Mouse (Mus musculus): ENCODE measurements around the gene Vmn1r30.

The Vmn1r30 gene

DNA sequence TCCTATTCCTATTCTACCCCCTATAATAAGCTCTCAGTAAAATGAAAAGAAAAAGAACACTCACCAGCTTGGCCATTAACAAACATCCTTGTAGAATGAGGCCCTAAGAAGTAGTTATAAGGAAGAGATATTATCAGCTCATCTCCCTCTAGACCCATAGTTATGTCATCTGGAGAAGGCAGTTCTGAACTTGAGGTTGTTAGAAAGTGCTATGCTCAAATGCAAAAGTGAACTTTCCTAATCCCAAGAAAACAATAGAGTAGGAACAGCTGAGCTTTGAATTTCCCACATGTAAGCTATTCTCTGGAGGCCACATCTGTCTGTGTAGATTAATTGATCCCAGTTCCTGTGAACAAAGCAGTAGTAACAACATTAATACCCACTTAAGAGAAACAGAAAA, at the start of gene Vmn1r30:
Vmn1r30 (minus strand) TSS at position 101 of the 400 bp plus-strand sequence.
- no peak for DNase-seq

GRCm38 (mm10) chr6:58475230-58475629, 32.0 kb upstream of the Vmn1r30 start, which contains the start of gene Vmn1r31:
TSS of gene Vmn1r31 (minus strand) at chr6:58475330.
- DNase-seq, result no peak

All from cerebellum, postnatal 36 days (tissue).